Mouse (Mus musculus) fat pad, adult 2 months (tissue): ENCODE data around the gene Zfp574.
"Not testable (repeated sequence)": the region's sequence is repeated elsewhere in the genome, so short reads cannot be mapped to it uniquely, and the experiment has no call there.

Experiments
- DNase-seq: peaks from one replicate; pipeline ENCODE4 v3.0.0-alpha.2; 2011; ENCODE audit warnings: low read depth, low spot score; ENCODE audit errors: extremely low read depth

The Zfp574 gene

DNA sequence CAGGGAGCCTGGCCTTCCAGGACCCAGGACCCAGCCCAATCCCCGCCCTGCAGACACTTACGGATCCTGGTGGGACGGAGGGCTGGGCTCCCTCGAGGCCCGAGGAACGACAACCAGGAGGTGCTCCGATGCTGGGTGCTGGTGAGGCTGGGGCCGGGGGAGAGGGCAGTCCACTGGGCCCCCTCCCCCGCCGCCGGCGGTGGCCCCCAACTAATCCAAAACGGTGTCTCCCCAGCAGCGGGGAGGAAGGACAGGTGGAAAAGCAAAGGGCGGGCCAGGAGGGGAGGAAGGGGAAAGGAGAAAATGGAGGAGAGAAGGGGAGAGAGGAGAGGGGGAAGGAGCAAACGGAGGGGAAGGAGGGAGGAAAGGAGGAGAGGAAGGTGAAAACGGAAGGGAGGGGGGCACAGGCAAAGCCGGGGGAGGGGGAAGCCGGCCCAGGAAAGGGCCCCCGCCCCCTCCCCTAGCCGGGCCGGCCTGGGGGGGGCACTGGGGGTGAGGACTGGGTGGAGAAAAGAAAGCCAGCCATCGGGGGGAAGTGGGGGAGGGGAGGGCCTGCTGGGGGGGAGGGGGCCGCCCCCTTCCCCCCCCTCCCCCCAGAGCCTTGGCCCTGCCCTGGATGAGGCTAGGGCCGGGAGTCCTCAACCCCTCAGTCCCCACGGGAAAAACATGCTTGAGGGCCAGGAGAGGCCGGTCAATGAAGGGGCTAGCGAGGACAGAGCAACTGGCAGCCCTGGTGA is at the start of gene Zfp574, which contains the start of gene Grik5:
Gene Zfp574 (plus strand): TSS at position 589 of the 737 bp plus-strand sequence.
Gene Grik5 (minus strand): TSS at position 368 of the 737 bp plus-strand sequence.
- DNase-seq: no peak

DNA sequence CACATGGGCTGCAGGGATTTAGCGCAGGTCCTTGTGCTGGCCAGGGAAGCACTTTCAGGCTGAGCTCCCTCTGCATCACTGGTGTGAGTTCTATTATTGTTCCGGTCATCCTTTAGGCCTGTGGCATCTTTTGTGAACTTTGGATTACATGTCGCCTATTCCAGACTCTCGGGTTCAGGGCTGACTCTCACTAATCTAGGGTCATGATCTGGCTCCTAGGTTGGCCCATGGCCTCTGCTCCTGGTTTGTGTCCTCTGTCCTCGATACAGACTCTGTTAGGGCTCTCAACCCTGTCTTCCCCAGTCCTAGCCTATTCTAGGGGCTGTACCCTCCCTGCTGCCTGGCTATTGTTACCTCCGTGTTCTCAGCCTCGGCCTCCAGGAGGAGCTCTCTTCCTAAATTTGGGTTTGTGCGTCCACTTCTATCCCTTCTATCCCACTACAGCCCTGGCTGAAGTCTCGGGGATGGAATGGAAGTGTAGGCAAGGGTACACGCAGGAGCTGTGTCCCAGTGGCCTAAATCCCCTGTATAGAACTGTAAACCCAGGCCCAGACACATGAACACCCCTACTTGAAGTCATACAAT is 46.4 kb upstream of the Zfp574 start:
- DNase-seq: no peak

DNA sequence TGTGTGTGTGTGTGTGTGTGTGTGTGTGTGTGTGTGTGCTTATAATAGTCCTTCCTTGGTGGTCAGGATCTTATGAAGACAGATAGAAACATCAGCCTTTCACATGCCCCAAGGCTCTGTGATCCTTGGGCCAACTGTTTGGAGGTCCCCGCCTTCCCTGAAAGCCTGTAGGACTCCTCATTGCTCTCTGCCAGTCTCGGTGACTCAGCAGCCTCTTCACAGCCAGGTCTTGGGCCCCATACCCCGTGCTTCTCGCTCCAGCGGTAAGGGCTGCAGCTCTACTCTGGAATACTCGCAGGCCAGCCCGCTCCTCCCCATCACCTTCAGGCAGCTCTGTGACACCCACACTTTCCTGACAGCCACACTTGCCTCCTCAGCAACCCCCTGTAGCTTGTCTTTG is 45.9 kb upstream of the Zfp574 start:
- DNase-seq: no peak

DNA sequence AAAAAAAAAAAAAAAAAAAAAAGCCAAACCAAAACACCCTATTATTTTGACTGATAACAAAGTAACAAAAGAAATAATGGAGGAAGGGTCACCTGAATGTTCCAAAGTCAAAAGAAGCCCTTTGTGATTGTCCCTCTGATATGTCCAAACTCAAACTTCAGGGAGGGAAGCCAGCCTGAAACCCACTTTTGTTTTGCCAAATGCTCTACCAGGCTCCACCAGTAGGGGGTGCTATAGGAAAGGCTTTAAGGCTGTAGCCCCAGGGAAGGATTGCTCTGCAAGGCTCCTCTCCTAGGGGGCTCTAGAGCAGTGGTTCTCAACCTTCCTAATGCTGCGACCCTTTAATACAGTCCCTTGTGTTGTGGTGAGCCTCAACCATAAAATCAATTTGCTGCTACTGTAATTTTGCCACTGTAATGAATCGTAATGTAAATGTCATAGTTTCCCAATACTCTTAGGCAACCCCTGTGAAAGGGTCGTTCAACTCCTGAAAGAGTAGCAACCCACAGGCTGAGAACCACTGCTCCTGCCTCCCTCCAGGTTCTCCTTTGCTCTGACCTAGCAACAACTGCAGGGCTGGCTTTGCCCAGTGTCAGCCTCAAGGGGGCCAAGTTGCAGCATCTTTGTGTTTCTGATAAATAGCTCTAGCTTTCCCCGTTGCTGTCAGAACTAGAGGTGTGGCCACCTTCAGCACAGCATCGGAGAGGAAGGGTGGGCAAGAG is 42.2 kb upstream of the Zfp574 start:
- no peak for DNase-seq

DNA sequence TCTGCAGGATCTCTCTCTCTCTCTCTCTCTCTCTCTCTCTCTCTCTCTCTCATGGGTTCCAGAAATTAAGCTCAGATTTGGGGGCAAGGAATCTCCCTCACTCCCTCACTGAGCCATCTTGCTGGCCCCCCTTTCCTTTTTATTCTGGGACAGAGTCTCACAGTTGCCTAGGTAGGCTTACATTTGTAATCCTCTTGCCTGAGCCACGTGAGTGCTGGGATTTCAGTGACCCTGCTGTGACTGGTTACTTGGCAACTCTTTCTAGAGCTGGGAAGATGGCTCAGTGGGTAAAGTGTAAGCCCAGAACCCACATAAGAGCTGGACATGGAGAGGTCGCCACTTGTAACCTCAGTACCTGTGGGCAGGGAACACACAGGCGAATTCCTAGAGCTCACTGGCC is 40.8 kb upstream of the Zfp574 start:
- DNase-seq: no peak

DNA sequence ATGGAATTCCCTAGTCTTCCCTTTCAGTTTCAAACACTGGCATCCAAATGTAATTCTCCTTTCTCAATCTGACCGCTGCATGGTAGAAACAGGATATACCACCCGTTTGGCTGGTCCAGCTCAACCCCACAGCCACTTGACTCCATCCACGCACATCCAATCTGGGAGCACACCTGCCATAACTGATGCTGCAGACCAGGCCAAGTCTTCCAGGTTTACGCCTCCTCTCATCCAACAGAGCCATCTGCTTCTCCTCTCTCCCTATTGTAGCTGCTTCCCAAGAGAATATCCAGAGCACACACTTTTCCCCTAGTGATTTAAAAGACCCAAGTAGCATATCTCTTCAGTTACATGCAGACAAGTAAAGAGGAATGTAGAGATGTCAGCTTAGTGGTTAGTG is 37.6 kb upstream of the Zfp574 start:
- no peak for DNase-seq

DNA sequence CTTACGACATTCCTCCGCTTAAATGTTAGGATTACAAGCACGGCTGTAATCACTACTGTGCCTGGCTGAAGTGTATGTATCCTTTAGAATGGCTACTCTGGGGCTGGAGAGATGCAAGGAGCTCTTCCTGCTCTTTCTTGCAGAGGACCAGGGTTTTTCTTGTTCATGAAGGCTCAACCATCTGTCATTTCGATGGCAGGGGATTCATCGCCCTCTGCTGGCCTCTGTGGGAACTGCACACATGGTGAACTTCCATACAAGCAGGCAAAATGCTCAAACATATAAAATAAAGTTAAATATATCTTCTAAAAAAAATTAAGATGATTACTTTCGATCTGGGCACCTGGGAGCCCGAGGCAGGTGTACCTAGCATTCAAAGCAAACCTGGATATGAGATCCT is 36.5 kb upstream of the Zfp574 start:
- no peak for DNase-seq

DNA sequence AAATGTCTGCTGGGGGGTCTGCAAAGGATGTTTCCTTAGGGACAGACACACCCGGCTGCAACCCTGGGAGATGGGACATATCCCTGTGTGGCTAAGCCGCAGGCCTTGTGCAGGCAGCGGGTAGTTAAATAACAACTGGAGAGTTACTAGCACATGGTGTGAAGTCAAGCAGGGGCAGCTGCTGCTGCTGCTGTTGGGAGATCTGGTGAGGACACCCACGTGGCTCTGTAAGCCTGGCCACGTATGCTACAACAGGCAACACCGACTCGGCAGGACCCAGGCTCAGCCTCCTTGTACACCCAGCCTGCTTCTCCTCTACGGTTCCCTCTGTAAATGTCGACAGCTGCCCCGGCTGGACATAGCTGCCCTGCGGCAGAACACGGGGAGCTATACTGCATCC is 30.4 kb upstream of the Zfp574 start:
- no peak for DNase-seq

DNA sequence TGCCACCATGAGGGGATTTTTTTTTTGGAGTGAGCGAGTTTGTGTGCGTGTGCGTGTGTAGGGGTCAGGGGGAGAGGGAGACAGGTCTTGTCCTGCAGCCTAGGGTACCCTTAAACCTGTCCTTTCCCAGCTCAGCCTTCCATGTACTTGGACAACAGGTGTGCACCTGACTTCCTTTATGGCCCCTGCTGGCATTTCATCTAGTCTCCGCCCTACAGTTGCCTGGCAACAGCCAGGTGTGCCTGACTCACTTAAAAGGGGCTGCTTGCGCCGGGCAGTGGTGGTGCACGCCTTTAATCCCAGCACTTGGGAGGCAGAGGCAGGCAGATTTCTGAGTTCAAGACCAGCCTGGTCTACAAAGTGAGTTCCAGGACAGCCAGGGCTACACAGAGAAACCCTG is 27.8 kb upstream of the Zfp574 start:
- DNase-seq: not testable (repeated sequence)

DNA sequence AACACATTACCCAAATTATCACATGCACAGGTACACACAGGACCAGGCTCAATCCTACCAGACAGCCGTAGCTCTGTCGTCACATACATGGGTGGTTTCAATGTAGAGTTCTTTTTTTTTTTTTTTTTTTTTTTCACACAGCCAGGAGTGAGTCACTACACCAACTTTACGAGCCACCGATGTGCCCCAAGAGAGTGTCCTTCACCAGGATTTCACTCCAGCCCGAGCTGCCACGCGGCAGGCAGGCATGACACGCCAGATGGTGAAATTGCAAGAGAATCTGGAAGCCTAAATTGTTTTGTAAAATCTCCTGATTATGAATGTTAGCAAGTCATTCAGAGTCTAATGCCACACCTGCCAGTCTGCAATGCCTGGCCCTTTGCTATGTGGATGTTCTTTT is 25.0 kb upstream of the Zfp574 start:
- no peak for DNase-seq

DNA sequence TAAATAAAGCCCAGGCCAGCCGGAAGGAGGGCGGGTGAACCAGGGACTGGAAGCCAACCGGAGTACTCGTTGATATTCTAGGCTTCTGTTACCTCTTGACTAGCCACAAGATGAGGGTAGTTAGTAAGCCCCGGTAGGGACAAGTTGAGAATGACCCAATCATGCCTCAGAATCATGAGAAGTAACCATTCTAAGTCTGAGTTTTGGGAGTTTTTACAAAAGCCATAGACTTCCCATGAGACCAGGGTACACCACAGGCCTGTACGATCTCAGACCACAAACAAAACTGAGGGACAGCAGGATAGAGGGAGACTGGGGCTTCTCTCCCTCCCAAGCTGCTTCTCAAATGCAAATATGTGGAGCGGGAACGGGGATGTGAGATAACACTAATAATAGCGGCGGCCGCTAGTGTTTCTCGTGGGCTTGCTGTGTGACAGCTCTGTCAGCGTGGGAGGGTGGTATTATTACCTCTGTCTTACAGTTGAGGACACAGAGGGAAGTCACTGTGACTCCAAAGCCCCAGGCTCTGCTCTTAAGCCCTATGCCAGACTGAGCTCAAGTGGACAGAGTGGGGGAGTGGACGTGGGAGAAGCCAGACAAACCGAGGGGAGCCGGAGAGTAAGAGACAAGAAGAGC is 23.0 kb upstream of the Zfp574 start:
- DNase-seq: no peak

DNA sequence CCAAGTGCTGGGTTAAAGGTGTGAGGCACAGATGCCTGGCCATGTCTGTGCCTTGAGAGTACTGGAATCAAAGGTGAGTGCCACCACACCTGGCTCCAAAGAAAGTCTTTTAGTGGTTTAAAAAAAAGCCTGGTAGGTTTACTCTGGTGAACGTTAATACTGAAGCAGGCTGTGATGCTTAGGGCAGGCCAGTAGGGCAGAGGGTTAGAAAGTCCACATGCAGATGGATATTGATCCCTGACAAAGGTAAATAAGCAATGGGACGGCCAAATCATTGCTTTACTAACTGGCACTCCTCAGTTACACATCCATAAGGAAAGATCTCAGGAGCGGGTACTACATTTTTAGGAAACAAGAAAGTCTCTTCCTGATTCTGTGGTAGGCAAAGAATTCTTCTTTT is 19.8 kb upstream of the Zfp574 start:
- no peak for DNase-seq

DNA sequence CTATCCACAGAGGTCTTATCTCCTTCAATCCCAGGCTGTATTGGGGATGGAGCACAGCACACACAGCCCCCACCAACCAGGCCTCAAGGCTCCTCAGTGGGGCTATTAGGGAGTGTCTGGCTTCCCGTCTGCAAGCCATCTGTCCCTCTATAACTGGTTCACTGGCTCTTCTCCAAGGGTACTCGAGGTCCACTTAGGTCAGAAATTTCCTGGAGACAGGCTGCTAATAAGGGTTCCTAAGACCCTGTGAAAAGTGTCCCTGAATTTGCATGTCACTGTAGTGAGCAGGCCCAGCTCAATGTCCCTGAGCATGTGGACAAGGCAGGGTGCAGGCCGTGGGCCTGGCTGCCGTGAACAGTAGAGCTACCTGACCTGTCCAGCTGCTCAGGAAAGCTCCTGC is 15.4 kb upstream of the Zfp574 start:
- no peak for DNase-seq

DNA sequence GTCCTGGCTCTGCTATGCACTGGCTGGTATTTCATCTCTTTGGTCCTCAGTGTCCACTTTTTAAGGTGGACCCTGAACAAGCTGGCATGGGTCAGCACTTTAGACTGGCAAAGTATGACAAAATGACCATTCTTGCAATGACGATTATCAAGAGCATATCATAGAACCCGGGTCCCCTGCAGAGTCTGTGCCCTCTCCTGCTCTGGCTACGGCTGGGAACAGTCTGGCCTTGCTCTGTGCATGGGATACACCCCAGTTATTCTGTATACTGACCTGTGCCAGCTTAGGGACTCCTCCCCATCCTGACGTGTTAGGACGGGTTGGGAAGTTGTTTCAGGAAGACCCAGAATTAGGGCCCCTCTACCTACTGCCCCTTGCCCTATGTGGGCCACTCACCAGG is 14.5 kb upstream of the Zfp574 start:
- DNase-seq: no peak

DNA sequence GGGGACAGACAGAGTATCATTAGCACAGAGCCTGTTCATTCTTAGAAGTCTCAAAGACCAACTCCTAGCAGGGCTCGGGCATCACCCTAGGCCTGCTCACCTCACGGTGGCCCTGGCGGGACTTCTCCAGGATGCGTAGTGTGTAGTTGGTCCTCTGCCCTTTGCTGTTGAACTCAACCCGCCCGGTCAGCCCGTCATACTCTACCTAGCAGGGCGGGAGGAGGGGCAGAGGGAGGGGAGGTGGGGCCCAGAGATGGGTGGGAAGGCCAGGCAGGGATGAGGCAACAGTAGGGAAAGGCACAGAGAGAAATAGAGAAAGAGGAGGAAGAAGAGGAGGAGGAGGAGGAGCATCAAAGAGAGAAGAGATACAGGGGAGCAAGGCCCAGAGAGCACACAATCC is 14.0 kb upstream of the Zfp574 start:
- DNase-seq: no peak

DNA sequence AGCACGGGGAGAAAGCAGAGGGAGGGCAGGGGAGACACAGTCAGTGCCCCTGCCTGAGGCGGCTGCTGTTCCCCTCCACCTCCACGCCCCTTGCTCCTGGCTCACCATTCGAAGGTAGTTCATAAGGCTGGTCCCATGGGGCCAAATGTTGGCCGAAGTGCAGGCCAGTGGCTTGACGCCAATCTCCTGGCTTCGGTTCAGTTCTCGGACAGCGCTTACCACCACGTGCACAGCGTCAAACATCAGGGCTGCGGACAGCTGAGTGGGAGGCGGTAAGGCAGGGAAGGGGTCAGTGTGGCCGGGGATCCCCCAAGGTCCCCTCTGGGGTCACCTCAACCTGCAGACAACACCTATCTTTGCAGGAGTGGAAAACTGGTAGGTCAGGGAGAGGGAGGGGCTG is 13.5 kb upstream of the Zfp574 start:
- DNase-seq: no peak

DNA sequence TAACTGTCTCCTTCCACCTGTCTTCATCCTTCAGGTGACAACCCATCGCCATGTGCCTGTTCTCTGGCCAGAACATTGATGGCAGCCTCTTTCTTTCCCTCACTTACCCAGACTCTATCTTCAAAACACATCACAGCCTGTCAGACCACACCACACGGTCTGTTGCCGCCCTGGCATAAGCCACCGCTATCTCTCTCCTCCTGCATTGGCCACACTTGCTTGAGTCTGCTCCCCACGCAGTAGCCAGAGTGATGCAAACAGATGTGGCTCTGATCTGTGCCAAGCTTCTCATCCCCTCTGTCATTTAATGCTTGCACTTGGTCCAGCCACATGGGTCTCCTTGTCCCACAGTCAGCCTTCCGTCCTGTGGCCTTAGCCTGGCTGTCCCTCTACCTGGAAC is 9.0 kb upstream of the Zfp574 start:
- DNase-seq: no peak

DNA sequence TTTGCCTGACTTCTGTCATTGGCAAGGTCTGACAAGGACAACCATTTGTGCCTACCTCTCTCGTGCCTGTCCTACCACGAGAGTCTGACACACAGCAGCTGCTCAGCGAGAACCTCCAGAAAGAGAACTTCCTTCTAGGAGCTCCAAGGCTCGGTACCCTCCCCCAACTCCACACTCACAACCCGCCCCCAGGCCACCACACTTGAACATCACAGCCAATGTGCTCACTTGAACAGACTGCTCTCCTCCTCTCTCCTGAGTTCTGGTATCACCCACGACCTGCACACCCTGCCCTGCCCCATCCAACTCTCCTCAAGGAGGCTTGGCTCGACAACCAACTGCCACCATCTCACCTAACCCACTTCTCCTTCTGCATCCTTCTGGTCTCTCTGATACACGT is 8.5 kb upstream of the Zfp574 start:
- DNase-seq: no peak

DNA sequence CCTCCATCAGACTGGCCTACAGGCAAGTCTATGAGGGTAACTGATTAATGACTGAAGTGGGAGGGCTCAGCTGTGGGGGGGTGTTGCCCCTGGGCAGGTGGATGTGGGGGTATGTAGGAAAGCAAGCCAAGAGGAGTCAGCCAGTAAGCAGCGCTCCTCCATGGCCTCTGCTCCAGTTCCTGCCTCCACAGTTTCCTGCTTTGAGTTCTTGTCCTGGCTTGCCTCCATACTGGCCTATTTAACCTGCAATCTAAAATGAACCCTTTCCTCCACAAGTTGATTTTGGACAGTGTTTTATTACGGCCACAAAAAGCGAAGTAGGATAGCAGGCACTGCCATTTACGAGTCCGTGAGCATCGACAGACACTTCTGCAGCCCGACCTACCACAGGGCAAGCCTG is 5.0 kb upstream of the Zfp574 start:
- DNase-seq: peak; percentile 52

DNA sequence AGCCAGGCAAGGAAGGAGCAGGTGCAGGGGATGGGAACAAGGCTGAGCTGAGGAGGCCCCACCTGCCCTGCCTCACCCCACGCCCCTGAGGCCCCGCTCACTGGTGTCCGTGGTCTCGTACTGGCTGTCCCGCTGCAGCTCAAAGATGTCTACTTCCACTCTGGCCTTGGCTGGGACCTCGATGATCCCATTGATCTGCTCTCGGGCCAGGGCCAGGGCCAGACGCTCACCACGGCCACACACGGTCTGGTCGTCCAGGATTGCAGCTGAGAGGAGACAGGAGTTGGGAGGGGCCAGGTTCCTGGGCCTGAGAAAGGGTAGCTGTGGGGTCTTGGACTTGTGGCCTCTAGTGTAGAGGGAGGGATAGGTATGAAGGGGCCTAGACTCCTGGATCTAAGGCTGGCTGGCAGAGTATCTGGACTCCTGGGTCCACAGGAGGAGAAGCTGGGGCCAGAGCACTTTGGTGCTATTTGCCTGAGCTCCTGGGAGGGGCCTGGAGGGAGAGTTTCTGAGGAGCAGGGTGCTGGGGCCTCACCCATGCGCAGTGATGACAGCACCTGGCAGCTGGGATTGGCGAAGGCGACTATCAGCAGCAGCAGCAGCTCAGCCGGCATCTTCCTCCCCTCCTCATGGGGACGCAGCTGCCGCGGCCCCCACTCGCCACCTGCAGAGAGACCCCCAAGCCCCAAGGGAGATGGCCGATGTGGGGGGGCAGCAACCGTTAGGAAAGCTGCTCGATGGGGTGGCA is 4.3 kb upstream of the Zfp574 start:
- no peak for DNase-seq

DNA sequence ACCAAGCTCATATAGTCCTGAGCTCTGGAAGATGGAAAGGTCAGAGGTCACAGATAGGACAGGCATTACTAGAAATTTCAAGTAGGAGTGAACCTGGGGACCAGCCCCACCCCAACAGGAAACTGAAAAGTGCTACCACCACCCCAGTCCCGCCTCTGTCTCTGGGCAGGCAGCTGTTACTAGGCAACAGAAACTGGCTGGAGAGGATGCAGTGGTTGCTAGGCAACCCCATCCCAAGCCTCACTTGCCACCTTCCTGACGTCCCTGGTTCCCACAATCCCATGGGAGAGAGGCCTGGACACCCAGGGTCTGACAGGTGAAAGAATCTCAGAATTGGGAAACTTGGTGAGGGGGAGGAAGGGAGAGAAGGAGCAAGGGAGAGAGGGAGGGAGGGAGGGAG is 3.6 kb upstream of the Zfp574 start:
- DNase-seq: no peak
